Mouse (Mus musculus) heart, postnatal 0 days (tissue): ENCODE results near the gene Il2ra.

Experiments used
- CTCF ChIP-seq: IDR thresholded peaks from 2 replicates; pipeline ENCODE4 v1.5.1; 2016; ENCODE audit warnings: antibody characterized with exemption, control low read depth, low read depth
- EP300 ChIP-seq: IDR thresholded peaks from 2 replicates; pipeline ENCODE4 v1.6.1; 2016; ENCODE audit warnings: antibody characterized with exemption, low read depth

DNA sequence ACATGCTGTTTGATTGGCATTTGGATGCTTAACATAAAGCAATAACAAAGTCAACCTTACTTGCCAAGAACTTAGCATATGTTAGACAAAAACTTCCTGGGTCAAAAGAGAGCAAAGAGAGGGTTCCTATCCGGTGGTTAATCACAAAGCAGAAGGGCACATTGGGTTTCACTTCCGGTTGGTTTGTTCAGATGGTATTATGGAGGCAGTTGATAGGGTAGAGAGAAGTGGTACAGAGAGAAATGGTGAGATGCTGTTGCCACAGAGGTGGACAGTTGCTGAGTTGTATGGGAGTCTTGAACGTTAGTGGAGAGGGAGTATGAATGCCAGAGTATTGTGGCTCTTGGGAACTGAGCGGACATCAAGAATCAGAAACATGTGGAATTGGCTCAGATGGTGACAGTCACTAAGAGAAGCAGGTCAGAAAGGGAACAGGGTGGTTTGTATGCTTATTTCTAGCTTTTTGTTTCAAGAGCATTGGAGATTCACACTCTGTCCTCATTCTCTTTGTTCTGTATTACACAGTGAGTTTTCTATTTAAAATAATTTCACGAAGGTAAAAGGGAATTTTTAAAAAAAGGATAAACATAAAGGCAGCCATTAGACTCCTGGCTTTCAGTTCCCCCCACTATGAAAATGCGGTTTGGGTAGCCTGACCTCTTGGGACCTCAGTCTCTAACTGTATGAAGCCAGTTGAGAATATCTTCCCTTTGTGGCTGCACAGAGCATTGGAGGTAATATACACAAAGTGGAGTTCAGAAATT is 19.7 kb downstream of the Il2ra start:
- TF ChIP-seq CTCF = no peak
- no peak for TF ChIP-seq EP300
